Mouse (Mus musculus): ENCODE results near the gene Pimreg. TPM values are rescaled to one million over a fixed set of nuclear protein-coding genes. Genes with fewer than 3 reads are reported as not detected.
A peak's percentile ranks its signal among the peaks of the same experiment; 100 is the strongest.

The Pimreg gene
- polyA plus RNA-seq, 1 experiment = 0.08 TPM

DNA sequence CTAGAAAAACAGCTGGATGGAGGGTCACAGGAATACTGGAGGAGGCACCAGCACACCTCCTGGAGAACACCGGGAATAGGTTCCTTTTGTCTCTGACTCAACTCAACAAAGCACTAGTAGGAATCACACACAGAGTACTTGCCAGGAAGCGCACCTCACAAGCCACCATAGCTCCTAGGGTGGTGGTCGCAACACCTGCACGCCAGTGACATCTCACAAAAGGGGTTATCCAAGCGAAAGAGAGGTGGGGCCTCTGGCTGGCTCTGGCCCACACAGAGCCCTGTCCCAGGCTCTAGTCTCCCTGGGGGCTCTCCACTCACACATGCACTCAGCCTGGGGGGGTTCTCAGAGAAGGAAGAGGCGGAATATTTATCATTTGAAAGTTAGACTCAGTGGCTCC, 6.9 kb downstream of the Pimreg start:
- 76% methylated on average over 6 of the region's 6 CpGs for WGBS
- DNase-seq = no peak
- no peaks in the 10 kb centered on the region for H3K27me3 ChIP-seq (ENCODE audit: control insufficient read depth, insufficient read depth, low read length)

DNA sequence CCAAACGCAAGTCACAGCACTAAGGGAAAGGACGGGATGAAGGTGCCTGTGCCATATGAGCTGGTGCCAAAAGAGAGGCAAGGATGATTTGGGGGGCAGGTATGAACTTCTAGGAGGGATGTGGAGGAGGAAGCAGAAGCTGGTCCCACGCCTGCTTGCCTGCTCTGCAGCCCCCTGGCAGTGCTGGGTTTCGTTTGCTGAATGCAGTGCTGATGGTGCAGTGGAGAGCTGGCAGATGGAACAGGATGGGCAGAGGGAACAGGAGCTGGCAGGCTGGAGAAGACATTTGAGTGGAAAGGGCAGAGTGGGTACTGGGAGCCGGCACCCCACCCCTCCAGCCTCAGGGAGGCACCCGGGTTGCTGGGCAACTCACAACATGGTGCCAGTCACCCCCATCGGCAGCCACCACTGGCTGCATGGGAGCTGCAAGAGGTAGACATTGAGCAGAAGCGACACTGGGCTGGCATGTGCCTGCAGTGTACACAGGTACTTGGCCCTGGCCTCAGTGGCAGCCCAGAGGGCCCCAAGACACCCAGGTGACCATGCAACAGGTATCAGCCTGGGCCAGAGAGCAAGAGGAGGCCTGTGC, 7.4 kb downstream of the Pimreg start:
- DNase-seq = no peak
- H3K27ac ChIP-seq (ENCODE audit: insufficient read depth, low read length) = no peak overlapping the region
- TF ChIP-seq CTCF (IDR thresholded peaks at IDR 0.05; ENCODE audit: borderline replicate concordance, insufficient read depth, low read depth, low read length) (no peak), POLR2A (IDR thresholded peaks at IDR 0.05; ENCODE audit: borderline replicate concordance, insufficient read depth, low read length) (no peak)
- H3K27me3 ChIP-seq (ENCODE audit: control insufficient read depth, insufficient read depth, low read length) = no peaks in the 10 kb centered on the region
- no peaks in the 10 kb centered on the region for H3K4me1 ChIP-seq (ENCODE audit: control insufficient read depth, insufficient read depth, low read length)
- no peak overlapping the region for H3K4me3 ChIP-seq (replicated peaks; ENCODE audit: insufficient read depth, low read depth, low read length)
- WGBS = 50% methylated on average over 8 of the region's 8 CpGs

More for the DNA sequence above, 6.9 kb downstream of the Pimreg start:
- H3K27ac ChIP-seq (ENCODE audit: insufficient read depth, low read length) = no peak overlapping the region
- no peak for TF ChIP-seq POLR2A (IDR thresholded peaks at IDR 0.05; ENCODE audit: borderline replicate concordance, insufficient read depth, low read length)
- no peak for TF ChIP-seq CTCF (IDR thresholded peaks at IDR 0.05; ENCODE audit: borderline replicate concordance, insufficient read depth, low read depth, low read length)
- no peaks in the 10 kb centered on the region for H3K4me1 ChIP-seq (ENCODE audit: control insufficient read depth, insufficient read depth, low read length)
- no peak overlapping the region for H3K4me3 ChIP-seq (replicated peaks; ENCODE audit: insufficient read depth, low read depth, low read length)

DNA sequence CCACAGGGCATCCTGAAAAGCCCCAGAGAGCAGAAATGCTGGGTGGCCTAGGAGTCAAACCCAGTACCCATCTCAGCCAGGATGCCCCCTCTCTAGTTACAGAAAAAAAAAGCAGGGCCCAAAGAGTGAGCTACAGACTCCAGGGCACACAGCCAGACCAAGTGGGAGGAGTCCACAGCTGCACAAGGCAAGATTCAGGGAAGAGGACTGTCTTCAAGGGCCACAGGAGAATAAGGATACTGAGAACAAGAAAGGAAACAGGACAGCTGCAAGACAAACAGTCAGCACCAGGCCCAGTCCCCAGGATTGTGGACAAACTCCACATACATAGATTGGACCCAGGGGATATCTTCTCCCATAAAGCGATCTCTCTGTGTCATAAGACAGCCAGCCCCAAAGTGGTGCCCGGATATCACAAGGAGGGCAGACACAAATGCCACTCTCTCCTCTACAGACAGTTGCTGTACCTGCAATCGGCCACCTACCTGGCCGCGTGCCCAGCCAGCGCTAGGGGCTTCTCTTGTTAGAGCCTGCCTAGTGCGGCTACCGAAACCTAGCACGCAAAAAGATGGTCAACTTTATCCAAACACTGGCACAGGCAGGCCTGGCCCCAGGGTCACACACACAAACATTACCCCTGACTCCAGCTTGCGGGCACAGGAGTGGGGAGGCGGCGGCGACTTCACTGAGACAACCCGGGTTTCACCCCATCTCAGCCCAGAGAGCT, 8.5 kb downstream of the Pimreg start:
- no peaks in the 10 kb centered on the region for H3K27me3 ChIP-seq (ENCODE audit: control insufficient read depth, insufficient read depth, low read length)
- H3K4me1 ChIP-seq (ENCODE audit: control insufficient read depth, insufficient read depth, low read length) = no peaks in the 10 kb centered on the region
- no peak for TF ChIP-seq POLR2A (IDR thresholded peaks at IDR 0.05; ENCODE audit: borderline replicate concordance, insufficient read depth, low read length)
- TF ChIP-seq CTCF (IDR thresholded peaks at IDR 0.05; ENCODE audit: borderline replicate concordance, insufficient read depth, low read depth, low read length) = no peak
- H3K4me3 ChIP-seq (replicated peaks; ENCODE audit: insufficient read depth, low read depth, low read length) = peak overlapping the region; percentile 44
- WGBS = 46% methylated on average over 14 of the region's 14 CpGs
- DNase-seq = peak in 1 of 2 experiments; percentile 41
- no peak overlapping the region for H3K27ac ChIP-seq (ENCODE audit: insufficient read depth, low read length)

DNA sequence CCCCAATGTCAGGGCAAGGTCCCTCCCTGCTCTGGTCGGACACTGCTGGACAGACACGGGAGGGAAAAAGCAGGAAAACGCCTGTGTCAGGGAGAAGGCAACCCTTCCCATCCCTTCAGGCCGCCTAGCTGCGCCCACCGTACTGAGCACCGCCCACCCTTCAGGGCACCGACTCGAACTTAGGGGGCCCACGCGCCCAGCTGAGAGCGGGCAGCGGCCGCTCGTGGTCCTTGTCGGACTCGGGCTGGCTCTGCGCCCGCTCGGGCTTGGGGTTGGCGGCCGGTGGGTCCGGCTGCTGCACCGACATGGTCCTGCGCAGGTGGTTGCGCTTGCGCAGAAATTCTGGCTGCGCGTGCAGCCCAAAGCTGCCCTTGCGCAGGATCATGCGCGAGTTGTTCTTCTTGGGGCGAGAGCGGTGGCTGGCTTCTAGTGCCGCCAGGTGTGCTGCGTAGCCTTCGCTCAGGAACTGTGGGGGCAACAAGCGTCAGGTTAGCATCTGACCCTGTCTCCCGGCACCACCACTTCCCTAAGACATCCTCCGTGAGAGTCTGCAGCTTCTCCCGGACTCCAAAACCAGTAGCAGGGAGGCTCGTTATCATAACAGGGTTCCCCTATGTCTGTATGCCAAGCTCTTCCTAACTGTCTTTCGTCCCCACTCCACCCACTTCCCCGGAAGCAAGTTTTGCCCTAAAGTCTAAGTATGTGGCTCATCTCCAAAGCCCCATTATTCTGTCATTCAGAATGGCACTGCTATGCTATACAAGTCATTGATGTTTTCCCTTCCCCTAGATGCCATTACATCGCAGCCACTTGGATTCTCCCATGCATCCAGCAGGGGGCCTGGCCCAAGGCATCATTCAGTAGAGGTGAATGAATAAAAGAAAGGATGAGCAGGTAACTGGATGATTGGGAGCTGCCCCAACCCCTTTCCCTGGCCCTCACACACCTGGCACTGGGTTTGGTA, 9.3 kb downstream of the Pimreg start:
- no peak overlapping the region for H3K27ac ChIP-seq (ENCODE audit: insufficient read depth, low read length)
- 20% methylated on average over 45 of the region's 45 CpGs for WGBS

DNA sequence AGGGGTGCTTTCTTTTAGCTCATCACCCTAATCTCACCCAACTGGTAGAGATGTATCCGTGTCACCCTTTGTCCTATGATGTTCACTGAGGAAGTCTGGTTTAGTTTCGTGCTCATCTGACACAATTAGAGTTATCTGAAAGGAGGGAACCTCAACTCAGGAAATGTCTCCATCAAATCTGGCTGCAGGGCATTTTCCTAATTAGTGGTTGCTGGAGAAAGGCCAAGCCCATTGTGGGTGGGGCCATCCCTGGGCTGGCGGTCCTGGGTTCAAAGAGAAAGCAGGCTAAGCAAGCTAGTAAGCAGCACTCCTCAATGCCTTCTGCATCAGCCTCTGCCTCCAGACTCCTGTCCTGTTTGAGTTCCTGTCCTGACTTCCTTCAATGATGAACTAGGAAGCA, 10.4 kb downstream of the Pimreg start:
- 83% methylated on average over 3 of the region's 3 CpGs for WGBS
- TF ChIP-seq CTCF (IDR thresholded peaks at IDR 0.05; ENCODE audit: borderline replicate concordance, insufficient read depth, low read depth, low read length) (no peak), POLR2A (IDR thresholded peaks at IDR 0.05; ENCODE audit: borderline replicate concordance, insufficient read depth, low read length) (no peak)
- no peak overlapping the region for H3K4me3 ChIP-seq (replicated peaks; ENCODE audit: insufficient read depth, low read depth, low read length)

More for the DNA sequence above, 9.3 kb downstream of the Pimreg start:
- TF ChIP-seq POLR2A (IDR thresholded peaks at IDR 0.05; ENCODE audit: borderline replicate concordance, insufficient read depth, low read length) = no peak
- TF ChIP-seq CTCF (IDR thresholded peaks at IDR 0.05; ENCODE audit: borderline replicate concordance, insufficient read depth, low read depth, low read length) = peak; percentile 33; the same call in 1 of the 2 replicates
- peak; percentile 52 to 55 for DNase-seq
- H3K4me3 ChIP-seq (replicated peaks; ENCODE audit: insufficient read depth, low read depth, low read length) = peak overlapping the region; percentile 44
- no peaks in the 10 kb centered on the region for H3K4me1 ChIP-seq (ENCODE audit: control insufficient read depth, insufficient read depth, low read length)
- no peaks in the 10 kb centered on the region for H3K27me3 ChIP-seq (ENCODE audit: control insufficient read depth, insufficient read depth, low read length)

DNA sequence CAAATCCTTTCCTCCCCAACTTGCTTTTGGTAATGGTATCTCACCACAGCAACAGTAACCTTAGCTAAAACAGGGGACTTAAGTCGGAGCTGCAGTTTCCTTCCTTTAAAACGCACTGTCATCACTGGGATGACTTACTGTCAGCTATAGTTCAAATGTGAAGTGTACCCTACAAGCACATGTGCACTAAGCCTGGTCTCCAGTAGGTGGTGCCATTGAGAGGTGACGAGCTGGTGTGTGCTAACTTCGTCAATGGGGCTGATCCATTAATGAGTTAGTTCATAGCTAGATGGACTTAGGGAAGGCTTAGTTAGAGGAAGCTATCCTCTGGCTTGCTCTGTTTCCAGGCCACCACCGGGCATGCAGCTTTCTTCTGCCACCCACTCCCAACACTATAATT, 10.8 kb downstream of the Pimreg start:
- H3K4me3 ChIP-seq (replicated peaks; ENCODE audit: insufficient read depth, low read depth, low read length) = no peak overlapping the region
- TF ChIP-seq CTCF (IDR thresholded peaks at IDR 0.05; ENCODE audit: borderline replicate concordance, insufficient read depth, low read depth, low read length) (peak; percentile 97), POLR2A (IDR thresholded peaks at IDR 0.05; ENCODE audit: borderline replicate concordance, insufficient read depth, low read length) (no peak)
- H3K27me3 ChIP-seq (ENCODE audit: control insufficient read depth, insufficient read depth, low read length) = no peaks in the 10 kb centered on the region
- H3K4me1 ChIP-seq (ENCODE audit: control insufficient read depth, insufficient read depth, low read length) = no peaks in the 10 kb centered on the region
- H3K27ac ChIP-seq (ENCODE audit: insufficient read depth, low read length) = no peak overlapping the region
- WGBS = 14% methylated on average over 5 of the region's 5 CpGs
- DNase-seq = peak; percentile 79 to 85

More for the DNA sequence above, 10.4 kb downstream of the Pimreg start:
- H3K27me3 ChIP-seq (ENCODE audit: control insufficient read depth, insufficient read depth, low read length) = no peaks in the 10 kb centered on the region
- H3K4me1 ChIP-seq (ENCODE audit: control insufficient read depth, insufficient read depth, low read length) = no peaks in the 10 kb centered on the region
- no peak overlapping the region for H3K27ac ChIP-seq (ENCODE audit: insufficient read depth, low read length)
- DNase-seq = no peak

DNA sequence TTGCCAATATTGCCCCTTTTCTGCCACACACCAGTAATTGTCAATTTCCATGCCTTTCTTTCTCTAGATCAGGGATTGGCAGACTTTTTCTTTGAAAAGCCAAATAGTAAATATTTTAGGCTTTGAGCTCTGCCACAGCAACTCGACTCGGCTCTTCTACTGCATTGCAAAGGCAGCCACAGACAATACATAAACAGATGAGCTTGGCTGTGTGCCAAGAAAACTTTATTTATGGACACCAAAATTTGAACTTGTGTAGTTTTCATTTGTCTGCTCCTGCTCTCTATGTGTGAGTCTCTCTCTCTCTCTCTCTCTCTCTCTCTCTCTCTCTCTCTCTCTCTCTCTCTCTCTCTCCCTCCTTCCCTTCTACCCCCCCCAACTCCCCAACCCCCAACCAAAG, 13.3 kb downstream of the Pimreg start:
- WGBS = 34% methylated on average over 2 of the region's 2 CpGs
- no peaks in the 10 kb centered on the region for H3K4me1 ChIP-seq (ENCODE audit: control insufficient read depth, insufficient read depth, low read length)
- no peaks in the 10 kb centered on the region for H3K27me3 ChIP-seq (ENCODE audit: control insufficient read depth, insufficient read depth, low read length)
- DNase-seq = no peak
- no peak overlapping the region for H3K4me3 ChIP-seq (replicated peaks; ENCODE audit: insufficient read depth, low read depth, low read length)
- H3K27ac ChIP-seq (ENCODE audit: insufficient read depth, low read length) = no peak overlapping the region
- no peak for TF ChIP-seq POLR2A (IDR thresholded peaks at IDR 0.05; ENCODE audit: borderline replicate concordance, insufficient read depth, low read length)
- TF ChIP-seq CTCF (IDR thresholded peaks at IDR 0.05; ENCODE audit: borderline replicate concordance, insufficient read depth, low read depth, low read length) = no peak
